Mouse (Mus musculus): Measurements from ENCODE around the gene St6gal1. TPM values are rescaled to one million over a fixed set of nuclear protein-coding genes. Genes with fewer than 3 reads are reported as not detected.

The St6gal1 gene
- polyA plus RNA-seq, 1 experiment: 8.6 TPM

- Histone ChIP-seq H3K4me1 (ENCODE audit: control insufficient read depth, insufficient read depth, insufficient read length, low read length) (no peaks in the 10 kb centered on the region), H3K27ac (replicated peaks; ENCODE audit: low read depth, low read length) (no peak overlapping the region), H3K4me3 (ENCODE audit: insufficient read depth, low read depth, low read length) (no peak overlapping the region)
Observed at GRCm38 (mm10) chr16:23196791-23197190, 27.7 kb upstream of the St6gal1 start.

DNA sequence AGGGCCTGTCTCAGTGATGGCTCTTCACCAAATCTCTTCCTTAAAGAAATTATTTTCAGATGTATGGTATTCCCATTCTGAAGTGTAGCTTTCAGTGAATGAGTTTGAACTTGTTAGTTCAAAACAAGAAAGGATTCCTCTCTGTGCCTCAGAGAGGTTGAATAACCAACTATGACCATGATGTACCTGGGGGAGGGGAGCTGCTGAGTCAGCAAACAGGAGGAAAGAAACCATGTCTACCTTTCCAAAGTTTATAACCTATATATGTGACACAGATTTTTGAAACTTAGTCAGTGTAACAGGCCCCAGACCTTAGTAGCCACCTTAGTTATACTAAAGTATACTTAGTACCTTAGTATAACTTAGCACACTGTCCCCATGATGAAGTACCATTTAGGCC is 23.0 kb upstream of the St6gal1 start:
- Histone ChIP-seq H3K4me3 (ENCODE audit: insufficient read depth, low read depth, low read length) (no peak overlapping the region), H3K4me1 (ENCODE audit: control insufficient read depth, insufficient read depth, insufficient read length, low read length) (peaks cover 3% of the 10 kb centered on the region; the same call in 1 of the 2 replicates), H3K27ac (replicated peaks; ENCODE audit: low read depth, low read length) (no peak overlapping the region)

DNA sequence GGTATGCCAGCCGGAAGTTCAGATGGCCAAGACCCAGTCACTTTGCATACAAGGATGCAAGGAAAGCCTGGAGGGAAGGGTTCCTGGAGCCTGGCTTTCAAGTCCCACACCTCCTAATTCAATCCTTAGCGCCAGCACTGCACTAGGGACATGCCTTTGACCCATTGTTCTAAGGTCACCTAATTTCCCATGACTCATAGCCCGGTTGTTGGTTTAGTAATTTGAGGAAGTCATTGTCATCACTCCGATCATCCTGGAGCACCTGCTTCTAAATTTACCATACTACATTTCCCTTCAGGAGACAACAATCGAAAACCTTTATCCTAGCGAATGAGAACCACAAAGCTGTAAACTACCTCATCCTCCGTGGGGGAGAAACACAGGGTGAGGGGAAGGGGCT is 10.2 kb upstream of the St6gal1 start:
- Histone ChIP-seq H3K4me1 (ENCODE audit: control insufficient read depth, insufficient read depth, insufficient read length, low read length) (peaks cover 9% of the 10 kb centered on the region; the same call in 1 of the 2 replicates), H3K4me3 (ENCODE audit: insufficient read depth, low read depth, low read length) (no peak overlapping the region), H3K27ac (replicated peaks; ENCODE audit: low read depth, low read length) (peak overlapping the region; percentile 53)

- Histone ChIP-seq H3K4me3 (ENCODE audit: insufficient read depth, low read depth, low read length) (no peak overlapping the region), H3K27ac (replicated peaks; ENCODE audit: low read depth, low read length) (no peak overlapping the region), H3K4me1 (ENCODE audit: control insufficient read depth, insufficient read depth, insufficient read length, low read length) (peaks cover 10% of the 10 kb centered on the region; the same call in 1 of the 2 replicates)
Observed at GRCm38 (mm10) chr16:23215241-23215900, 9.2 kb upstream of the St6gal1 start.

DNA sequence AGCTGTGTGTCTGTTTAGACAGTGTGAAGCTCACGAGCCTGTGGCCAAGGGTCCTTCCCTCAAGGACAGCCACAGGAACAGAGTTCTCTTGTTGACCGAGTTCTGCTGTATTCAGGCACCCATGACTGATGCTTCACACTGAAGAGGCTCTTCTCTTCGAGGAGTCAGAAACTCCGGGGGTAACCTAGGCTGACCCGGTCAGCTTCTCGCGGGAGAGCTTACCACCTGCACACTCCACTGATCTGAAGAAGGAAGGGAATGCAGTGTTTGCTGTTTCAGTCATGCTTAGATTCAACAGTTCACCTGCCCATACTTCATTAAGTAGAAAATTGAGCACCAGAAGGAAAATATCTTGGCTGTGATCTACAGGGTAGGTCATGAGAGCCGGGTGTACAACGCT is 8.2 kb upstream of the St6gal1 start:
- Histone ChIP-seq H3K4me3 (ENCODE audit: insufficient read depth, low read depth, low read length) (no peak overlapping the region), H3K4me1 (ENCODE audit: control insufficient read depth, insufficient read depth, insufficient read length, low read length) (peaks cover 10% of the 10 kb centered on the region; the same call in 1 of the 2 replicates)

GRCm38 (mm10) chr16:23218313-23218712 is 6.2 kb upstream of the St6gal1 start:
- H3K4me3 ChIP-seq (ENCODE audit: insufficient read depth, low read depth, low read length): no peak overlapping the region
- no peak overlapping the region for H3K27ac ChIP-seq (replicated peaks; ENCODE audit: low read depth, low read length)
- peaks cover 10% of the 10 kb centered on the region; the same call in 1 of the 2 replicates for H3K4me1 ChIP-seq (ENCODE audit: control insufficient read depth, insufficient read depth, insufficient read length, low read length)

More for the DNA sequence above, 8.2 kb upstream of the St6gal1 start:
- H3K27ac ChIP-seq (replicated peaks; ENCODE audit: low read depth, low read length): no peak overlapping the region

GRCm38 (mm10) chr16:23223166-23223870 is 1.2 kb upstream of the St6gal1 start:
- H3K27ac ChIP-seq (replicated peaks; ENCODE audit: low read depth, low read length): no peak overlapping the region
- no peak overlapping the region for H3K4me3 ChIP-seq (ENCODE audit: insufficient read depth, low read depth, low read length)
- H3K4me1 ChIP-seq (ENCODE audit: control insufficient read depth, insufficient read depth, insufficient read length, low read length): peaks cover 12% of the 10 kb centered on the region; the same call in 1 of the 2 replicates

GRCm38 (mm10) chr16:23223871-23224469 is 570 bp upstream of the St6gal1 start:
- peaks cover 11% of the 10 kb centered on the region; the same call in 1 of the 2 replicates for H3K4me1 ChIP-seq (ENCODE audit: control insufficient read depth, insufficient read depth, insufficient read length, low read length)
- H3K4me3 ChIP-seq (ENCODE audit: insufficient read depth, low read depth, low read length): no peak overlapping the region; the same call in 1 of the 2 replicates
- H3K27ac ChIP-seq (replicated peaks; ENCODE audit: low read depth, low read length): no peak overlapping the region

DNA sequence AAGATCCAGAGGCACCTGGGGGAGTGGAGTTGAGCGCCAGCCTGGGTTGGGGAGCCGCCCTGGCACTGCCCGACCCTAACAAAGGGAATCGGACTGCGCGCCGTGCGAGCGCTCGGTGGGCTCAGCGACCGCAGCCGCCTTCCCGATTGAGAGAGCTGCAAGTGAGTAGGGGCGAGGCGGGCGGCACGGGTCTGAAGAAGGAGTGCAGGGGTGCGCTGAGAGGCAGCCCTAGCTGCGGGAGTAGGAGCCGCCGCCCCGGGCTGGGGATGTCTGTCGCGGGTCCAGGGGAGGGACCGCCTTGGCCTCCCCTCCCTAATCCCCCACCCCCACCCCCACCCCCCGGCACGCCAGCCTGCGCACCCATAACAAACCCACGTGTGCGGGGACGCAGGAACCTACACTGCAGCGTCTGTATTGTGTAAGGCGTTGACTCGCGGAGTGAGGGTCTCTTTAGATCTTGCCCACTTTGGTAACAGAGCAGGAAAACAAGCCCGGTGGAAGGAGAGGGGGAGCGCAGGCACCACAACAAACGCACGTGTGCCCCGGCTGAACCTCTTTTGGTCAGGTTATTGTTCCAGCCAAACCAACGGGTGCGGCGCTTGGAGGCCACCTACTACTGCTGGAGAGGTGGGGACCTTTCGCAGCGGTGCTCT is 655 bp downstream of the St6gal1 start:
- H3K27ac ChIP-seq (replicated peaks; ENCODE audit: low read depth, low read length): peak overlapping the region; percentile 81
- H3K4me1 ChIP-seq (ENCODE audit: control insufficient read depth, insufficient read depth, insufficient read length, low read length): peaks cover 8% of the 10 kb centered on the region; the same call in 1 of the 2 replicates
- peak overlapping the region; percentile 92 for H3K4me3 ChIP-seq (ENCODE audit: insufficient read depth, low read depth, low read length)

DNA sequence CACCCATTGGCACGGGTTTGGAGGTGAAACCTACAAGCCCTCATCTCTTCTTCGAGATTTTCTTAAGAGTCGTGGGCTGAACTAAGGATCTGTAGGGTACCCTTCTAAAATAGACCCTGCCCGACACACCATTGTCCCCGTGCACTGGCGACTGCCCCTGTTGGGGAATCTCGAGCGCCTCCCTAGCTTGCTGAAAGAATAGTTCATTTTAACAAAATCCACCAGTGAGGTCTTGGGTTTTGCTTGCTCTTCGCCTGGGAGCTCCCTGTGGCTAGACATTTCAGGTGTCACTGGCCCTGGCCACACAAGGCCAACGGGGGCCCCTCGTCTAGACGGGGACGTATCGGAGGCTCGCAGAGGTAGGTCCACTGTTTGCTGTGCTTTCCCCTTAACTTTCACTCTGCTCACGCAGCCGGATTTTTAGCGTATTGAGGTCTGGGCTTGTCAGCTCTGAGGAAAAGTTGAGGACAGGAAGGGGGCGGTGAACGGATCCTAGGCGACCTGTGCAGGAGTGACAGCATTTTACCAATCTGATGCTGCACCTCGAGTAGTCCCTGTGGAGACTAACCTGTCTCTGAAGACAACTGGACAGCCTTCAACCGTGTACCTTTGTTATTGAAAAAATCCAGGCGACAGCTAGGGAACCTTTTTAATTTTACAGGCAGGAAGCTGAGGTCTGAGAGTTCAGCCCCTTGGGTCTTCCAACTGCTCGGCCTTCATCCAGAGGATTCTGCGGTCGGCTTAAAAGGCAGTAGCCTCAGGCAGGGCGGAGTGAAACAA is 1.5 kb downstream of the St6gal1 start:
- H3K4me1 ChIP-seq (ENCODE audit: control insufficient read depth, insufficient read depth, insufficient read length, low read length): peaks cover 8% of the 10 kb centered on the region; the same call in 1 of the 2 replicates
- H3K4me3 ChIP-seq (ENCODE audit: insufficient read depth, low read depth, low read length): peak overlapping the region; percentile 92
- peak overlapping the region; percentile 77 for H3K27ac ChIP-seq (replicated peaks; ENCODE audit: low read depth, low read length)

- peak overlapping the region; percentile 77 for H3K27ac ChIP-seq (replicated peaks; ENCODE audit: low read depth, low read length)
- H3K4me1 ChIP-seq (ENCODE audit: control insufficient read depth, insufficient read depth, insufficient read length, low read length): peaks cover 12% of the 10 kb centered on the region
- H3K4me3 ChIP-seq (ENCODE audit: insufficient read depth, low read depth, low read length): peak overlapping the region; percentile 92
Observed at GRCm38 (mm10) chr16:23226601-23227351, 2.2 kb downstream of the St6gal1 start.

DNA sequence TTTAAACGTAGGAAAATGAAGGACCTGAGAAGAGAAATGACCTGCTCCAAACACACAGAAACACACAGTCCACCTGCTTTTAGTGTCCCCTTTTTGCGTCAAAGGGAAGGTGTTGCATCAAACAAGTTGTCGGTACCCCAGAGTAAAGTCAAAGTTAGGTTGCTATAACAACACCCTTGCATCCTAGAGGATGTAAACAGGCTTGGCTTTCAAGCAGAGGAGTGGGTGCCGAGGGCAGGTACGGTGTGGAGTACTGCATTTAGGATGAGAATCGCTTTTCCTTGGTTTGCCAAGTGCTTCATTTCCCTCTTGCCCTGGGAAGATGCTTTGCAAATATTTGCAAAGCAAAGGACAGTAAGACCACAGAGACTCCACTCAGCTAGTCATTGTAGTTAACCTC is 3.3 kb downstream of the St6gal1 start:
- Histone ChIP-seq H3K4me1 (ENCODE audit: control insufficient read depth, insufficient read depth, insufficient read length, low read length) (peaks cover 12% of the 10 kb centered on the region), H3K27ac (replicated peaks; ENCODE audit: low read depth, low read length) (no peak overlapping the region)

DNA sequence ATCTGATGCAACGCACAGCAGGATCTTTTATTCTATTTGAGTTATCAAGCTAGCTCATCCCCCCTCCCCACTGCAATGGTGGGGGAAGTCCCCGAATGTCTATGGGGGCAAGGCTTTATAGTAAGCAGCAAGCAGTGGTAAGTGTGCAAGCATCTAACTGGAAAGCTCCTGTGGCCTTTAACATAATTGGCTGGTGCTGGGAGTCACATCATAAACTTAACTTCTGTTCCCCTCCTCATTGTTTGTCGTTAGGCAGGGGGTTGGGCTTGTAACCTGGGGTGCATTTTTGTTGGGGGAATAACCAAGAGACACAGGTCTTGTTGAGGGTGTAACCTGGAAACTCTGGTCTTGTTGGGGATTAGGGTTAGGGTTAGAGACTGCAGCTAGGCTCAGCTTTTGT is 3.9 kb downstream of the St6gal1 start:
- H3K27ac ChIP-seq (replicated peaks; ENCODE audit: low read depth, low read length): no peak overlapping the region

More for the DNA sequence above, 3.3 kb downstream of the St6gal1 start:
- H3K4me3 ChIP-seq (ENCODE audit: insufficient read depth, low read depth, low read length): no peak overlapping the region

DNA sequence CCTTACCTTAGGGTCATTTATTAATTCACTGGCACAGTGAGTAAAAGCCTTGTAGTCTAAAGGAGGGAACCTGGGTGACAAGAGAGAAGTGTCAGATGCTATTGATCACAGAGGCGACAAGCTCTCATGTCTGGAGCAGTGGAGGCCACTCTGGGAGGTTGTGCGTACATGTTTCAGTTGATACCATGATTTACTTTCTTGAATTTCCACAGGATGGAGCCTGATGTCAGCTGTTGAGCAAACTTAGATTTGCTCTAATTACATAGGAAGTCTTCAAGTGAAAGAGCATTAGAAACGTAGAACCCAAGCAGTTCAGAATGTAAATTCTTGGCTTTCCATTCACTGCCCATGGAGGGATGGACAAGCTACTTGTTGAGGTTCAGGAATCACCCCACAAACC is 5.4 kb downstream of the St6gal1 start:
- Histone ChIP-seq H3K4me1 (ENCODE audit: control insufficient read depth, insufficient read depth, insufficient read length, low read length) (peaks cover 9% of the 10 kb centered on the region), H3K27ac (replicated peaks; ENCODE audit: low read depth, low read length) (no peak overlapping the region), H3K4me3 (ENCODE audit: insufficient read depth, low read depth, low read length) (no peak overlapping the region)

More for the DNA sequence above, 3.9 kb downstream of the St6gal1 start:
- Histone ChIP-seq H3K4me1 (ENCODE audit: control insufficient read depth, insufficient read depth, insufficient read length, low read length) (peaks cover 14% of the 10 kb centered on the region), H3K4me3 (ENCODE audit: insufficient read depth, low read depth, low read length) (no peak overlapping the region)
